Mouse (Mus musculus) intestine, embryonic 16.5 days (tissue): Measurements from ENCODE around the gene Mbtps2. TPM values are rescaled to one million over a fixed set of nuclear protein-coding genes. Genes with fewer than 3 reads are reported as not detected.

Source experiments
- ATAC-seq: fragments of 200-750 bp; cut with Nextera tagmentation; 2 replicates; pipeline ENCODE4 v1.8.0; 2017; ENCODE audit warnings: moderate TSS enrichment, moderate library complexity
- H3K27ac ChIP-seq: fragments of 300-500 bp; sonication (generic); 2 replicates; pipeline ENCODE4 v1.5.1; 2014; ENCODE audit warnings: mild to moderate bottlenecking, low read length
- H3K27me3 ChIP-seq: fragments of 300-500 bp; sonication (generic); replicated peaks from 2 replicates; pipeline ENCODE4 v1.6.1; 2014; ENCODE audit warnings: low read length, control low read depth, mixed read lengths; ENCODE audit not compliant: control insufficient read depth, insufficient read depth
- H3K36me3 ChIP-seq: fragments of 300-500 bp; sonication (generic); 2 replicates; pipeline ENCODE4 v1.6.1; 2014; ENCODE audit warnings: low read length, control low read depth; ENCODE audit not compliant: control insufficient read depth, insufficient read depth
- H3K4me1 ChIP-seq: fragments of 300-500 bp; sonication (generic); 2 replicates; pipeline ENCODE4 v1.6.1; 2014; ENCODE audit warnings: low read length, control low read depth, mixed read lengths; ENCODE audit not compliant: control insufficient read depth, insufficient read depth
- H3K4me2 ChIP-seq: fragments of 300-500 bp; sonication (generic); 2 replicates; pipeline ENCODE4 v1.6.1; 2014; ENCODE audit warnings: low read depth, low read length, control low read depth
- H3K4me3 ChIP-seq: fragments of 300-500 bp; sonication (generic); 2 replicates; pipeline ENCODE4 v1.5.1; 2014; ENCODE audit warnings: mild to moderate bottlenecking, low read length
- H3K9ac ChIP-seq: fragments of 300-500 bp; sonication (generic); 2 replicates; pipeline ENCODE4 v1.6.1; 2014; ENCODE audit warnings: low read depth, low read length
- H3K9me3 ChIP-seq: fragments of 300-500 bp; sonication (generic); 2 replicates; pipeline ENCODE4 v1.6.1; 2016; ENCODE audit warnings: low read length, control low read depth; ENCODE audit not compliant: control insufficient read depth
- WGBS: fragments of 180-500 bp; shearing (Covaris S2); extraction: QIAGEN DNeasy Blood & Tissue Kit; methylation state at CpG from one replicate; pipeline ENCODE4 v1.1.7; 2014; 5-methylcytosine and 5-hydroxymethylcytosine counted together
- polyA plus RNA-seq: library from polyadenylated mRNA; unstranded; fragments of >200 nt; fragmentation: Nextera tagmentation; extraction: Ambion mirVana; gene quantifications from 2 replicates; pipeline ENCODE4 v1.2.1, GENCODE M21; 2015

Gene Mbtps2
- polyA plus RNA-seq, 1 experiment from 2014 or later, result 17.9 TPM

GRCm38 (mm10) chrX:157563794-157564193, 34.7 kb downstream of the Mbtps2 start:
- Histone ChIP-seq H3K27ac (no peak overlapping the region), H3K4me2 (no peak overlapping the region), H3K9me3 (no peaks in the 10 kb centered on the region), H3K4me1 (no peaks in the 10 kb centered on the region), H3K9ac (no peak overlapping the region), H3K4me3 (no peak overlapping the region), H3K27me3 (no peaks in the 10 kb centered on the region), H3K36me3 (no peaks in the 10 kb centered on the region)
- 80% methylated on average over 10 of the region's 10 CpGs for WGBS
- no peak for ATAC-seq

GRCm38 (mm10) chrX:157547082-157547481, 51.4 kb downstream of the Mbtps2 start:
- H3K9ac ChIP-seq, result no peak overlapping the region
- no peak overlapping the region for H3K27ac ChIP-seq
- H3K4me3 ChIP-seq, result no peak overlapping the region
- H3K9me3 ChIP-seq, result no peaks in the 10 kb centered on the region
- no peak overlapping the region for H3K4me2 ChIP-seq
- no peaks in the 10 kb centered on the region for H3K36me3 ChIP-seq
- H3K27me3 ChIP-seq, result no peaks in the 10 kb centered on the region
- H3K4me1 ChIP-seq, result no peaks in the 10 kb centered on the region
- peak; percentile 99 for ATAC-seq
- 16% methylated on average over 3 of the region's 3 CpGs for WGBS

GRCm38 (mm10) chrX:157506400-157506799, 92.1 kb downstream of the Mbtps2 start:
- no peaks in the 10 kb centered on the region for H3K4me1 ChIP-seq
- no peaks in the 10 kb centered on the region for H3K36me3 ChIP-seq
- no peak overlapping the region for H3K27ac ChIP-seq
- WGBS, result 64% methylated on average over 5 of the region's 5 CpGs
- H3K4me3 ChIP-seq, result no peak overlapping the region
- H3K9me3 ChIP-seq, result no peaks in the 10 kb centered on the region
- no peak overlapping the region for H3K4me2 ChIP-seq
- no peaks in the 10 kb centered on the region for H3K27me3 ChIP-seq
- no peak overlapping the region for H3K9ac ChIP-seq
- no peak for ATAC-seq

DNA sequence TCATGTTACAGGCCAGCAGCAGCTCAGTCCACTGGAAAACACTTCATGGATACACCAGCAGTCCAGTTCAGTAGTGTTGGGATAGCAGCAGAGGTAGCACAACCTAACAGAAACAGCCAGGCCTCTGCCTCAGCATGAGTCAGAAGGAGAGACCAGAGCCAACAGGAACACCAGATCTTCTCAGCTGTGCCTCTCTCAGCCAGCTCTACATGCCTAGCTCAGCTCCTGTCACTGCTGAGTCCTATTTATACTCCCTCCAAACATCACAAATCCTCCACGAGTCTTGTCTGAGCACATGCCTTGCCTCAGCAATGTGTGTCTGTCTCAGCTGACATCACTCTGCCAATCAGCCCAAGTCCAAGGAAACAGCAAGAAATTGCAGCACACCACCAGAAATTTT, 94.0 kb downstream of the Mbtps2 start:
- H3K4me2 ChIP-seq, result no peak overlapping the region
- no peaks in the 10 kb centered on the region for H3K9me3 ChIP-seq
- ATAC-seq, result no peak
- 63% methylated on average over 1 of the region's 1 CpGs for WGBS
- H3K27ac ChIP-seq, result no peak overlapping the region
- no peaks in the 10 kb centered on the region for H3K36me3 ChIP-seq
- H3K9ac ChIP-seq, result no peak overlapping the region
- H3K27me3 ChIP-seq, result no peaks in the 10 kb centered on the region
- H3K4me1 ChIP-seq, result no peaks in the 10 kb centered on the region
- H3K4me3 ChIP-seq, result no peak overlapping the region

DNA sequence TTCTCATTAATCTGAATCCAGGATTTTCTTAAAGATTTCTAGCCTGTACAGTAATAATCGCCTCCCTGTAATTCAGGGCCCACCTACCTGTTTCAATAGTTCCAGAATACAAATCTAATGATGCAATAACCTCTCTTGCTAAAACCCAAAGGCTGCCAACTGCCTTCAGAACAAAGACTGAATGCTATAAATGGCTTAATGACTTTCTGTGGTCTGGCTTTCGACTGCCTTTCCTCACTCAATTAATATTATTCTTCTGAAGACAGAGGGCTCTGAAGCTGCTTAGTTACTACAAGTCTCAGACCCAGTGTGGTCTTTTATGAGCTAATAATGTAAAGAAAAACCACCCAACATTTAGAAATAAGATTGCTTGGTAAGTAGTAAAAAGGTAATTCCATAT, 96.6 kb downstream of the Mbtps2 start:
- Histone ChIP-seq H3K4me1 (no peaks in the 10 kb centered on the region), H3K27me3 (no peaks in the 10 kb centered on the region), H3K27ac (no peak overlapping the region), H3K4me2 (no peak overlapping the region), H3K36me3 (no peaks in the 10 kb centered on the region), H3K9ac (no peak overlapping the region), H3K4me3 (no peak overlapping the region), H3K9me3 (no peaks in the 10 kb centered on the region)
- no peak for ATAC-seq
- 81% methylated on average over 2 of the region's 2 CpGs for WGBS

DNA sequence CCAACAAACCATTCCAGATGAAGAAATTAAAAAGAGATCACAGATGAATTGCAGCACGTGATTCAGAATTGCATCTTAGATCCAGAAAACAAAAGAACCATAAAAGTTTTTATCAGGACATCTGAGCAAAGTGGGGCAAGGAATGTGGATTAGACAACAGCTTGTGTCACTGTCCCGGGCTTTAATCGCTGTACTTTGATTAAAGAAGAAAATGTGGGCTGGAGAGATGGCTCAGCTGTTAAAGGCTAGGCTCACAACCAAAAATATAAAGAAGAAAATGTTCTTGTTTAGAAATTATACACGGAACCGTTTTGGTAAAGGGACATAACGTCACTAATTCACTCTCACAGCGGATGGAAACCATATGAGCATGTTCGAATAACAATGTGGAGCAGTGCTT, 98.5 kb downstream of the Mbtps2 start:
- 81% methylated on average over 8 of the region's 8 CpGs for WGBS
- Histone ChIP-seq H3K4me3 (no peak overlapping the region), H3K36me3 (no peaks in the 10 kb centered on the region), H3K9me3 (no peaks in the 10 kb centered on the region), H3K27me3 (no peaks in the 10 kb centered on the region), H3K27ac (no peak overlapping the region), H3K4me1 (no peaks in the 10 kb centered on the region), H3K4me2 (no peak overlapping the region), H3K9ac (no peak overlapping the region)
- ATAC-seq, result no peak

DNA sequence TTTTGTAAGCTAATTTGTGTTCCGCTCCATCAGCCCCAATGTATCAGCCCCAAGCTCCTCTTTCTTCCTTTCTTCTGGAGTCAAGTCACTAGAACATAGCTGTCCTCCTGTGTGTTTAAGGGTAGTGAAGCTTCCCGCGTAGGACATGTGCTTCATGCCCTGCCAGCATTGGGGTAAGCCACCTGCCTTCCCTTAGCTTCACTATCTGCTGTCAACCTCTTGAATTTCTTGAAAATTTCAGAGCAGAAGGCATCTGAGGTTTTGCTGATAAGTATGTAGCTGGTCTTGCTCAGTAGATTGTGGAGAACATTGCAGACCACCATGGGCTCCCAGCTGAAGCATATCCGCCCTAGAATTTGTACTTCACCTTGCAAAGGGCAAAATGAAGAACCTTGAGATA, 105.4 kb downstream of the Mbtps2 start:
- H3K27me3 ChIP-seq, result no peaks in the 10 kb centered on the region
- H3K9me3 ChIP-seq, result no peaks in the 10 kb centered on the region
- 87% methylated on average over 4 of the region's 4 CpGs for WGBS
- peaks cover 5% of the 10 kb centered on the region; the same call in 1 of the 2 replicates for H3K4me1 ChIP-seq
- no peak overlapping the region for H3K4me2 ChIP-seq
- H3K36me3 ChIP-seq, result no peaks in the 10 kb centered on the region
- no peak for ATAC-seq
- H3K4me3 ChIP-seq, result no peak overlapping the region
- H3K9ac ChIP-seq, result no peak overlapping the region
- no peak overlapping the region for H3K27ac ChIP-seq

DNA sequence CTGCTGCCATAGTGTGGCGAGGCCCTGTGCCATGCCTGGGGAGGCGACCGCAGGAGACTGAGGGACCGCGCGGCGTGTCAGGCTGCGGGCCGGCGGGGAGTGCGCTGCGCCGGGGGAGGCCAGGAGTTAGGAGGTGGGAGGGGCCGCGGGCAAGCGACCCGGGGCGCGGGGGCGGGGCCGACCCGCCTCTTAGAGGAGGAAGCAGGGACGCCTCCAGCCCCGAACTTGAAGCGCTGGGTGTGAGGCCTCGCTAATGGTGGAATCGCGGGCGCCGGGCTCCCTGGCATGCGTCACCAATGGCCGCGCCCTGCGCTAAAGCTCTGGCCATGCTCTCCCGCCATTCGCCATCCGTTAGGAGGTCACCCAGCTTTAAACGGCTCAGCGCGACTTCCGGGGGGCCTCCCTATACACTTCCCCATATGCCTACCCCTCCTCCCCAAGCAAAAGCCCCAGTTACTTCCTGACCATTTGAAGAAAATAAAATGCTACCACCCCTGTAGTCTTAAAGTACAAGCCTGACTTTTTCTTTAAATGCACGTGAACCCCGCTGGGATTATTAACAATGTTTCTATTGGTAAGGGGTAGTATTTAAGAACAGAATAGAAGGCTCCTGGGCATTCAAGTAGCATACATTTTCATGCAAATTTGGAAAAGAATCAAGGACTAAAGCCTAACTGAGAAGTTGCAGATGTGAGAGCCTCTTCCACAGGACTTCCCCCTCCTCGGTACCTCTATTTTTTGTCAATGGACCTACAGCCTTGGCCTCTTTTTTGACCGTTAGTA, 106.4 kb downstream of the Mbtps2 start, which contains the start of gene Sms:
Gene Sms (minus strand): TSS at position 344 of the 783 bp plus-strand sequence.
- Histone ChIP-seq H3K27ac (peak within 1 kb of the TSS; percentile 61), H3K4me3 (peak within 1 kb of the TSS; percentile 62), H3K4me1 (peaks cover 5% of the 10 kb centered on the region; the same call in 1 of the 2 replicates), H3K36me3 (no peaks in the 10 kb centered on the region), H3K9ac (peak within 1 kb of the TSS; percentile 74), H3K4me2 (peak within 1 kb of the TSS; percentile 64), H3K9me3 (no peaks in the 10 kb centered on the region), H3K27me3 (no peaks in the 10 kb centered on the region)
- ATAC-seq, result peak; percentile 97
- 13% methylated on average over 42 of the region's 45 CpGs for WGBS

DNA sequence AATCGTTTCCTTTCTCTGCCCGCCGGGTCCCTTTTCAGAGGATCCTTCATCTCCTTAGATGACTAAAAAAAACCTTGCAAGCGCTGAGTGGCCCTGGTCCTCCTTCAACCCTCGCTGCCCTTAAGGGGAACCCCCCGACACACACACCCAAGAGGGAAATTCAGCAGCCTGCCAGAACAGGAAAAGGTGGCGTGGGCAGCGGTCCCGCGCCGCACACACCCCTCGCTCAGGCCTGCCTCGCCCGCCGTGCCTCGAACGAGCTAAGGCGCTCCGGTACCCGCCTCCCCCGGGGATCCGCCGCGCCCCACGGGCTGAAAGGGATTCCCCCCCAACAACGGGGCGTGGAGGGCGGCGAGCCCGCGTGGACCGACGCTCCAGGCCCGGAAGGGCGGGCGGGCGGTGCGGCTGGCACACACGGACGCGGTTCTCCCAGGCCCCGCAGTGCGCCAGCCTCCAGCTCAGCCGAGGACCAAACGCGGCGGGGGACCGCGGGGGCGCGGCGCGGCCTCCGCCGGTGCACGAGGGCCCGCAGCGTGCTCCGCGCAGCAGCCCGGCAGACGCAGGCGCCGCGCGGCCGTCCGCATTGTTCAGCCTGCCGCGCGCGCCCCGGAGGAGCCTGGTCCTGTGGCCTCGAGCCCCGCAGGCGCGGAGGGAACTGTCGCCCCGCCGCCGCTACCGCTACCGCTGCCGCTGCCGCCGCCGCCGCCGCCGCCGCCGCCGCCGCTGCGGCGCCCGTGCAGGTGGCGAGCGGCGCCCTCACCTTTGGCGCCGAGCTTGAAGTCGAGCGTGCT, 107.2 kb downstream of the Mbtps2 start:
- 17% methylated on average over 53 of the region's 104 CpGs for WGBS

More for the DNA sequence above, 107.2 kb downstream of the Mbtps2 start:
- peak; percentile 75 for ATAC-seq
- Histone ChIP-seq H3K4me2 (peak overlapping the region; percentile 64), H3K9me3 (no peaks in the 10 kb centered on the region), H3K4me1 (peaks cover 5% of the 10 kb centered on the region; the same call in 1 of the 2 replicates), H3K4me3 (peak overlapping the region; percentile 62), H3K9ac (peak overlapping the region; percentile 74), H3K27ac (peak overlapping the region; percentile 61), H3K36me3 (no peaks in the 10 kb centered on the region), H3K27me3 (no peaks in the 10 kb centered on the region)
